Mouse (Mus musculus) erythroblast, adult 5-6 weeks (primary cell): ENCODE measurements around the gene Kctd2. TPM values are rescaled to one million over a fixed set of nuclear protein-coding genes. Genes with fewer than 3 reads are reported as not detected.

Experiments used
- ATAC-seq: replicated peaks from 2 replicates; pipeline ENCODE4 v1.8.0; 2016; ENCODE audit warnings: moderate number of reproducible peaks, mild to moderate bottlenecking, moderate TSS enrichment, inconsistent platforms; ENCODE audit not compliant: poor library complexity, low FRiP score, severe bottlenecking
- total RNA-seq, 2 experiments: library from RNA; stranded (forward) in 1 of 2; stranded (reverse) in 1 of 2; fragments of 150-400 nt in 1 of 2; fragments of 200-764, 138-1000 nt in 1 of 2; gene quantifications; 2 replicates each; pipeline versions ENCODE4 v1.2.3 to v1.2.4; 2015 to 2017; ENCODE audit warnings: low replicate concordance in 2 of 2

The Kctd2 gene
- total RNA-seq, 2 experiments from 2014 or later, result 2.1 to 8.3 TPM

DNA sequence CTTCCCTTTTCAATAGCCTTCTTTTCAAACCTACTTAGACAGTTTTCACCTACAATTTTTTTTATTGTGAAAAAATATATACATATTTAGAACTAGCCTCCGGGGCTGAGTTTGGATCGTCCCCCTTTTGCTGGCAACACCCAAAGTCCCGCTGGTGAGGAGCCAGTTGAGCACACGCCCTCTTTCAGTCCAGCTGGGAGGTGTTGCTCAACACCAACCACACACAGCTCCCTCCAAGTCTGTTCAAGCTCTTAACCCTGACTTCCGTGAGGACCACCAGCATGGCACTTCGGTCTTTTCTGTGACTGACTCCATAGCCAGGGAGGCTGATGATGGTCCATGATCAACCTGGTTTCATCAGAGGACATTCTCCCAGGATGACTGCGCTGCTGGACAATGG is 21.8 kb upstream of the Kctd2 start:
- ATAC-seq, result no peak

- no peak for ATAC-seq
These were observed 19.8 kb upstream of the Kctd2 start for GRCm38 (mm10) chr11:115400126-115400525.

- no peak for ATAC-seq
These were observed 19.1 kb upstream of the Kctd2 start for GRCm38 (mm10) chr11:115400630-115401391.

DNA sequence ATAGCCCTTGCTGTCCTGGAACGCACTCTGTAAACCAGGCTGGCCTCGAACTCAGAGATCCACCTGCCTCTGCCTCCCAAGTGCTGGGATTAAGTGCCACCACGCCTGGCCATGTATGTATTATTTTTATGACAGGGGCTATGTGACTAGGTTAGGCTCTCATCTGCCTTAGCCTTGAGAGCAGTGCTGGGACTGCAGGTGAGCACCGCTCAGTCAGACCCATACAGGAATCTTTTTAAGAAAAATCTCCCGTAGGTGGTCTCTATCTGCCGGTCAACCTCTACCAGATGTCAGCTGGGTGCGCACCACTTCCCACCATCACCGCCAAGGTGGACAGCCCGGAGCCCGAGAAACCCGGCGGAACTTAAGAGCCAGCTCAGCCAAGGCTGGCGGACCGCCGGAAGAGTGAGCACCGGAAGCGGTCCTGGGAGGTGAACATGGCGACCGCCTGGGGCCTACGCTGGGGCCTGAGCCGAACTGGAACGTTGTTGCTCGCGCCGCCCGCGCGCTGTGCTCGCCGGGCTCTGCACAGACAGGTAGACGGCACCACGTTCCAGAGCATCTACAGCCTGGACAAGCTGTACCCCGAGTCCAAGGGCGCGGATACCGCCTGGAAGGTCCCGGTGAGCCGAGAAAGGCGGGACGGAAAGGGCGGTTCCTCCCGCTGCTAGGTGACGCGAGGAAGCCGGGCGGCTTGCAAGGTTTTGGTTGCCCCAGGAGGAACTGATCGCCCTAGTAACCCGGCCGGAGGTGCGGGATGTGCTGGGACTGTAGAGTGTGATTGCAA is 16.4 kb upstream of the Kctd2 start, which contains the start of gene Mrpl58:
TSS of gene Mrpl58 (plus strand) at position 415 of the 787 bp plus-strand sequence.
- peak; percentile 92 for ATAC-seq

DNA sequence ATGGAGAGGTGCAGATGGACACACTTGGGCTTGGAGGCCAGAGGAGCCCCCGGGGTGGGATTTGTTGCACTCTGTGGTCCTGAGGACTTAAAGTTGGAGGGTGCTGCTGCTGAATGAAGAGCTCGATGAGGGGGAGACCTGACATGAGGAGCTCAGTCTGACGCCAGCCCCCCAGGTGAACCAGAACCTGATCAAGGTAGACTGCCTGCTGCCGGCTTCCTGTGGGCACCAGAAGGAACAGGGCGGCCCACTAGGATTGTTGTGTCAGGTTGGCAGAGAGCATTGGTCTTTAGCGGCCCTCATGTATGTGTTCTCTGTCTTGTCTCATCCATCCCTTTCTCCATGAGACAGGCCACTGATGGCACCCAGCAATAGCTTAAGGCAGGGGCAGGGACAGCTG is 14.2 kb upstream of the Kctd2 start:
- no peak for ATAC-seq

GRCm38 (mm10) chr11:115406858-115407401 is 13.0 kb upstream of the Kctd2 start:
- no peak for ATAC-seq

GRCm38 (mm10) chr11:115408266-115408920 is 11.5 kb upstream of the Kctd2 start:
- no peak for ATAC-seq

DNA sequence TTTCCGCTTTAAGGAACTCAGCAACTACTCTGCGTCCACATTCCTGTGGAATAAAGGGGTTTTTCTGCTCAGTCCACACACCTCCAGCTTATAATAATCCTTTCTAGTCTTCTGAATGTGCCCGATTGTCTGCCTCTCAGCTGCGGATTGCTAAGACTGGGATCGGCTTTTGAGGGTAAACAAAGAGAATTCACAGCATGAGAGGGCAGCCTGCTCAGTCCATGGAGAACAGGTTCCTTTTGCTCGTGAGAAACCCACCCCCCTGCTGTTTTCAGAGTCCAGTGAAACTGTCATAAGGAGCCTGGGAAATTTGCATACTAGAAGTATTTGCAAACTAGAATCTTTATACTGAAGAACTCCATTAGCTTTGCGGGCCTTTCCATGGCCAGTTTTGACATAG is 10.4 kb upstream of the Kctd2 start:
- ATAC-seq, result no peak

GRCm38 (mm10) chr11:115420336-115421190 is 635 bp downstream of the Kctd2 start:
- ATAC-seq, result peak; percentile 45

DNA sequence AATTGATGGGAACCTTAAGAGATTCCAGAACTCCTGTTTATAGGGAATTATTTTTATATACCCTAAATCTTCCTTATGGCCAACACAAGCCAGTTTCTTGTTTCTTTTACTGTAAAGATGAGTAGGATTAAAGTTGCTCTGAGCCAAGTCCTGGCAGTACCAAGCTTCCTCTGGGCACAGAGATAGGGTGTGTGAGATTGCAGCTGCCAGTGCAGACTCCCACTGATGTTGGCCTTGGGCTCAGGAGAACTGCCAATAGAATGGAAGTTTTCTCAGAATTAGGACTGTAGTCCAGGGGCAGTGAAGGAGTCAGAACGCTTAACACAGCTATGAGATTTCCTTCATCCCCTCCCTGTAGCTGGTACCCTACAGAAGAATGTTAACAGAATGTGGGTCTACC is 1.4 kb downstream of the Kctd2 start:
- no peak for ATAC-seq

DNA sequence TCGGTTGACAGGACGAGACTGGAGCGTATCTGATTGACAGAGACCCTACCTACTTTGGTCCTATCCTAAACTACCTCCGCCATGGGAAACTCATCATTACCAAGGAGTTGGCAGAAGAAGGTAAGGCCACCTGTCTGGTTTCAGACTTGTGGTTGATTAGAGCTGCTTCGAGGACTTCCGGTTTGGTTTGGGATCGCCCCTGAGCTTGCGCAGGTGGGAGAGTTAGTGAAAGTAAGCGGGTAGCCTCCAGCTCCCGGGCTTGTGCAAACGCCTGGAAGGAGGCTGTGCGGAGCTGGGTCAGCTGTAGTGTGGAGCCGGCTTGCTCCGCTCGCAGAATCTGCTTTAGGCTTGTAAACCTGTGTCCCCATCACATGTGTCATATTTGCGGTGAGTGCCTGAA is 2.0 kb downstream of the Kctd2 start:
- ATAC-seq, result no peak

- ATAC-seq, result no peak
These were observed 3.2 kb downstream of the Kctd2 start for GRCm38 (mm10) chr11:115423091-115423490.

DNA sequence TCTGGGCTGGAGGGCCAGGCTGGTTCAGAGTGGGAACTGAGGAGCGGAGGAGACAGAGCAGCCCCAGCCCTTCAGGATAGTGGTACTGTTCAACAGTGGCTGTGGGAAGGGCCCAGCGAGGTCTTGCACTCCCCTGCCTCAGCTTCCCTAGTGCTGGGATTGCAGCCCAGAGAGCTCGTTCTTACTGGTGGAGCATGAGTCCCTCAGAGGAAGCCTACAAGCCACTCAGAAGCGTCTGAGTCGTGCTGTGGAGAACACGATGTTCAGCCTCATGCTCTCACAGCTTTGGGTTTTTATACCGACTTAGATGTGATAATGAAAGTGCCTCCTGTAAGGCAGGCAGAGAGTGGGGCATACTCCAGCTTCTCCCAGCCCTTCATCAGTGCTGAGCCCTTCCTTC is 4.7 kb downstream of the Kctd2 start:
- ATAC-seq, result no peak

DNA sequence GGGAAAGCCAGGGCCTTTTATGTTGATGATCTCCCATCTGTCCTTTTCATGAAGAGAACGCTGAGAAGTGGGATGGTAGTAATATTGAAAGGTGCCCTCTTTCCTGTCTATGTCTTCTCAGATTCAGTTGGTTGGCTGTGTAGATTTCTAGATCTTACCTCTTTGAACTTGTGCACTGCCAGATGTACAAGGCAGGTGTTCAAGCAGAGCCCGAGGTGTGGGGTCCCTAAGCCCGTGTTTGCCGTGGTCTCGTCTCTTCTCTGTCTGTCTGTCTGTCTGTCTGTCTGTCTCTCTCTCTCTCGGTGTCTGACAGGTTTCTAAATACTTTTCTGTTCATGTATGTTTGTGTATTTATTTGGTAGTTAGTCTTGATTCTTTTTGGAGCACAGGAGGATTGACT is 5.7 kb downstream of the Kctd2 start:
- ATAC-seq, result no peak

DNA sequence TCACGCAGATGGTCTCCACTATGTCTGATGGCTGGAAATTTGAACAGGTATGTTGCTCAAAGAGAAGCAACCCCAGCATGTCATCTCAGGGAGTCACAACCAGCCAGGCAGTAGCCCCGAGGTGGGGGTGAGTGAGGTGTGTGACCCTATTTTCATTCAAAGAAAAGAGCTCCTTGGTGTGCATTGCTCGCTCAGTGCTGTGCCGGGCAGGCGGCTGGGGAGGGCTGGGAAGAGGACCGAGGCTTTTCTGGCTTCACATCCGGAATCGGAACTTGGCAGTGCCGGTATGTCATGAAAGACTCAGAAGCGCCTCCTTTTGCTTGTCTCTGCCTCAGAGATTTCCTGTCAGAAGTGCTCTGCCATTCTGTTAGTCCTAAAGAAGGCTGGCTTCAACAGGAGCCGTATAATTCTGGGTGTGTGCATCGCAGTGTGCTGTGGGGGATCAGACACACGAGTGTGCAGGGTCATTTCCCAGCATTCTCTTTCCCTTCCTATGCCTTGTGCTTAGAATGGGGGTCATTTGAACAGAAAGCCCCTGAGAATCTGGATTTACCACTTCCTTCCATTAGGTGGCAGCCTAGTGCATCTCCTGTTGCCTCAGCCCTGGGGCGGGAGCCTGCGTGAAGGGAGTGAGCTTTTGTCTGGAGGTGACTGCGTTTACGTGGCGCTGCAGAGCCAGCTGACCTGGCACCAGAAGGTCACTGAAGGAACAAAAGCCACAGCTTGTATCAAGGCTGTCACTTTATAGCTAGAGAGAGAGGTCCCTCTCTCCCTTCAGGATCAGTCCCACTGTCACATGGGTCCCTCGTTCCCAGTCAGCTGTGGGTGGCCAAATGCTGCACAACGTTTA is 7.8 kb downstream of the Kctd2 start:
- ATAC-seq, result peak; percentile 77

DNA sequence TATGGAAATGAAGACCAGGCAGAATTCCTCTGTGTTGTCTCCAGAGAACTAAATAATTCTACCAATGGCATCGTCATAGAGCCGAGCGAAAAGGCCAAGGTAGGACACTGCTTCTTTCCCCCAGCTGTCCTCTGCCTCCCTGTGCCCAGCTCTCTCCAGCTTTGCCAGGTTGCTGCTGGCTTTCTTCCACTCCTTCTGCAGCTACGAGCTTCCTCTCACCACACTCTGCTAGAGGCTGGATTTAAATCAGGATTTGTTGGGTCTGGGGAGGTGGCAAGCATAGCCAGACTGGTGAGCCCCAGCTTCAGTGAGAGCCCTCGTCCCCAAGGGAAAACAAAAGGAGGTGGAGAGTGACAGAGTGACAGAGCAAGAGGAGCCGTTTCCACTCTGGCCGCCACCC is 9.4 kb downstream of the Kctd2 start:
- no peak for ATAC-seq

- no peak for ATAC-seq
These were observed 10.6 kb downstream of the Kctd2 start for GRCm38 (mm10) chr11:115430561-115430960.

GRCm38 (mm10) chr11:115432814-115433213 is 12.9 kb downstream of the Kctd2 start:
- ATAC-seq, result no peak

GRCm38 (mm10) chr11:115433342-115433741 is 13.4 kb downstream of the Kctd2 start:
- no peak for ATAC-seq
